Mouse (Mus musculus) limb, embryonic 10.5 days (tissue): ENCODE results near the gene Zmynd15. TPM values are rescaled to one million over a fixed set of nuclear protein-coding genes. Genes with fewer than 3 reads are reported as not detected.
"Not testable (repeated sequence)": the region's sequence is repeated elsewhere in the genome, so short reads cannot be mapped to it uniquely, and the experiment has no call there.

Experiments
- DNase-seq: peaks from one replicate; pipeline ENCODE4 v3.0.0-alpha.2; 2017; ENCODE audit warnings: low spot score
- H3K27ac ChIP-seq: fragments of 300-500 bp; sonication (generic); 2 replicates; pipeline ENCODE4 v1.5.1; 2016; ENCODE audit warnings: mild to moderate bottlenecking
- H3K27me3 ChIP-seq: fragments of 300-500 bp; sonication (generic); 2 replicates; pipeline ENCODE4 v1.6.1; 2016; ENCODE audit warnings: low read depth, mild to moderate bottlenecking; ENCODE audit not compliant: poor library complexity, severe bottlenecking
- H3K36me3 ChIP-seq: fragments of 300-500 bp; sonication (generic); 2 replicates; pipeline ENCODE4 v1.6.1; 2016; ENCODE audit warnings: mild to moderate bottlenecking, moderate library complexity
- H3K4me1 ChIP-seq: fragments of 300-500 bp; sonication (generic); 2 replicates; pipeline ENCODE4 v1.6.1; 2016
- H3K4me3 ChIP-seq: fragments of 300-500 bp; sonication (generic); 2 replicates; pipeline ENCODE4 v1.5.1; 2016; ENCODE audit warnings: mild to moderate bottlenecking, moderate library complexity
- H3K9me3 ChIP-seq: fragments of 300-500 bp; sonication (generic); replicated peaks from 2 replicates; pipeline ENCODE4 v1.6.1; 2016; ENCODE audit warnings: mild to moderate bottlenecking
- WGBS: fragments of 180-500 bp; shearing (Covaris S2); methylation state at CpG from one replicate; pipeline ENCODE4 v1.1.7; 2016; 5-methylcytosine and 5-hydroxymethylcytosine counted together
- polyA plus RNA-seq: library from polyadenylated mRNA; unstranded; fragments of >200 nt; fragmentation: Nextera tagmentation; extraction: Ambion mirVana; gene quantifications from 2 replicates; pipeline ENCODE4 v1.2.1, GENCODE M21; 2016

Zmynd15 gene
- polyA plus RNA-seq = 0.09 TPM in 1 of 2 replicates, not detected in the other

GRCm38 (mm10) chr11:70458688-70459600 lies at the start of gene Zmynd15:
TSS of gene Zmynd15 (plus strand) at chr11:70459433.
- Histone ChIP-seq H3K4me1 (peaks cover 12% of the 10 kb centered on the region), H3K27ac (peak within 1 kb of the TSS; percentile 61; the same call in 1 of the 2 replicates)
- WGBS = 18% methylated on average over 32 of the region's 32 CpGs

GRCm38 (mm10) chr11:70409594-70410296 lies 49.5 kb upstream of the Zmynd15 start, which contains the start of gene Pelp1:
TSS of gene Pelp1 (minus strand) at chr11:70410031.
- Histone ChIP-seq H3K9me3 (no peaks in the 10 kb centered on the region), H3K4me3 (peak within 1 kb of the TSS; percentile 99), H3K27ac (peak within 1 kb of the TSS; percentile 96), H3K27me3 (no peaks in the 10 kb centered on the region), H3K4me1 (peaks cover 22% of the 10 kb centered on the region), H3K36me3 (peaks cover 30% of the 10 kb centered on the region)
- WGBS = under 1% methylated on average over 59 of the region's 59 CpGs
- peak; percentile 98 for DNase-seq

More at GRCm38 (mm10) chr11:70458688-70459600, at the start of gene Zmynd15:
- peaks cover 8% of the 10 kb centered on the region for H3K36me3 ChIP-seq
- H3K27me3 ChIP-seq = peaks cover 63% of the 10 kb centered on the region
- H3K9me3 ChIP-seq = no peaks in the 10 kb centered on the region
- no peak for DNase-seq
- peak within 1 kb of the TSS; percentile 64 for H3K4me3 ChIP-seq

GRCm38 (mm10) chr11:70410297-70410643 lies 49.0 kb upstream of the Zmynd15 start:
- peak overlapping the region; percentile 96 for H3K27ac ChIP-seq
- WGBS = 61% methylated on average over 6 of the region's 6 CpGs

GRCm38 (mm10) chr11:70412591-70412990 lies 46.6 kb upstream of the Zmynd15 start:
- Histone ChIP-seq H3K27ac (no peak overlapping the region), H3K4me1 (peaks cover 22% of the 10 kb centered on the region), H3K27me3 (no peaks in the 10 kb centered on the region), H3K9me3 (no peaks in the 10 kb centered on the region), H3K36me3 (peaks cover 4% of the 10 kb centered on the region), H3K4me3 (no peak overlapping the region)
- no peak for DNase-seq
- 78% methylated on average over 5 of the region's 5 CpGs for WGBS

More at GRCm38 (mm10) chr11:70410297-70410643, 49.0 kb upstream of the Zmynd15 start:
- H3K4me1 ChIP-seq = peaks cover 22% of the 10 kb centered on the region
- no peaks in the 10 kb centered on the region for H3K27me3 ChIP-seq
- H3K4me3 ChIP-seq = peak overlapping the region; percentile 99
- no peaks in the 10 kb centered on the region for H3K9me3 ChIP-seq
- no peak for DNase-seq
- peaks cover 25% of the 10 kb centered on the region for H3K36me3 ChIP-seq

GRCm38 (mm10) chr11:70413961-70414360 lies 45.3 kb upstream of the Zmynd15 start:
- peak; percentile 82 for DNase-seq
- no peak overlapping the region for H3K27ac ChIP-seq
- no peaks in the 10 kb centered on the region for H3K36me3 ChIP-seq
- H3K9me3 ChIP-seq = no peaks in the 10 kb centered on the region
- no peaks in the 10 kb centered on the region for H3K27me3 ChIP-seq
- H3K4me3 ChIP-seq = no peak overlapping the region
- H3K4me1 ChIP-seq = peaks cover 11% of the 10 kb centered on the region
- WGBS = 9% methylated on average over 3 of the region's 3 CpGs

GRCm38 (mm10) chr11:70418199-70418598 lies 41.0 kb upstream of the Zmynd15 start:
- DNase-seq = no peak
- Histone ChIP-seq H3K36me3 (no peaks in the 10 kb centered on the region), H3K4me1 (no peaks in the 10 kb centered on the region), H3K27ac (no peak overlapping the region), H3K27me3 (no peaks in the 10 kb centered on the region), H3K4me3 (no peak overlapping the region), H3K9me3 (no peaks in the 10 kb centered on the region)
- WGBS = 65% methylated on average over 4 of the region's 4 CpGs

GRCm38 (mm10) chr11:70419486-70419885 lies 39.7 kb upstream of the Zmynd15 start:
- Histone ChIP-seq H3K4me3 (no peak overlapping the region), H3K36me3 (no peaks in the 10 kb centered on the region), H3K27me3 (no peaks in the 10 kb centered on the region), H3K9me3 (no peaks in the 10 kb centered on the region), H3K27ac (no peak overlapping the region), H3K4me1 (no peaks in the 10 kb centered on the region)
- WGBS = 66% methylated on average over 5 of the region's 5 CpGs
- no peak for DNase-seq

GRCm38 (mm10) chr11:70426598-70426997 lies 32.6 kb upstream of the Zmynd15 start:
- WGBS = 83% methylated on average over 6 of the region's 6 CpGs
- not testable (repeated sequence) for H3K27me3 ChIP-seq, H3K27ac ChIP-seq, H3K36me3 ChIP-seq, DNase-seq, H3K4me1 ChIP-seq, H3K9me3 ChIP-seq, H3K4me3 ChIP-seq

- Histone ChIP-seq H3K9me3 (no peaks in the 10 kb centered on the region), H3K27ac (peak overlapping the region; percentile 91), H3K4me3 (peak overlapping the region; percentile 76), H3K36me3 (peaks cover 15% of the 10 kb centered on the region), H3K4me1 (peaks cover 37% of the 10 kb centered on the region), H3K27me3 (no peaks in the 10 kb centered on the region)
- DNase-seq = no peak
- WGBS = 35% methylated on average over 5 of the region's 5 CpGs
Measured at GRCm38 (mm10) chr11:70431574-70431973, 27.7 kb upstream of the Zmynd15 start.

GRCm38 (mm10) chr11:70432048-70432894 lies 27.0 kb upstream of the Zmynd15 start, which contains the start of gene Arrb2:
TSS of gene Arrb2 (plus strand) at chr11:70432635.
- Histone ChIP-seq H3K36me3 (peaks cover 22% of the 10 kb centered on the region), H3K4me3 (peak within 1 kb of the TSS; percentile 76), H3K27ac (peak within 1 kb of the TSS; percentile 91), H3K4me1 (peaks cover 37% of the 10 kb centered on the region), H3K9me3 (no peaks in the 10 kb centered on the region), H3K27me3 (no peaks in the 10 kb centered on the region)
- 1% methylated on average over 75 of the region's 75 CpGs for WGBS
- peak; percentile 100 for DNase-seq

- peaks cover 30% of the 10 kb centered on the region for H3K36me3 ChIP-seq
- 13% methylated on average over 15 of the region's 15 CpGs for WGBS
- peaks cover 37% of the 10 kb centered on the region for H3K4me1 ChIP-seq
- peak overlapping the region; percentile 91 for H3K27ac ChIP-seq
- H3K4me3 ChIP-seq = peak overlapping the region; percentile 76
- no peaks in the 10 kb centered on the region for H3K27me3 ChIP-seq
- DNase-seq = no peak
- H3K9me3 ChIP-seq = no peaks in the 10 kb centered on the region
Measured at GRCm38 (mm10) chr11:70432895-70433568, 26.2 kb upstream of the Zmynd15 start.

- WGBS = 63% methylated on average over 1 of the region's 1 CpGs
- H3K36me3 ChIP-seq = peaks cover 35% of the 10 kb centered on the region
- no peaks in the 10 kb centered on the region for H3K9me3 ChIP-seq
- H3K4me3 ChIP-seq = peak overlapping the region; percentile 76
- H3K27me3 ChIP-seq = no peaks in the 10 kb centered on the region
- H3K27ac ChIP-seq = no peak overlapping the region
- DNase-seq = no peak
- peaks cover 37% of the 10 kb centered on the region for H3K4me1 ChIP-seq
Measured at GRCm38 (mm10) chr11:70433569-70433943, 25.7 kb upstream of the Zmynd15 start.
